36 mouse cellular contexts compared by ENCODE assay signal in genomic region chr6:120274181-120274580, GRCm38 (mm10). TPM values are rescaled to one million over a fixed set of nuclear protein-coding genes. Genes with fewer than 3 reads are reported as not detected.
A peak's percentile ranks its signal among the peaks of the same experiment; 100 is the strongest.
DNase-seq lines count a peak whose midpoint lies in the region; ATAC-seq and TF ChIP-seq lines count a peak whose summit lies in the region.
"Had no signal": no experiment of that assay in that cellular context is flagged by ENCODE, and none has a peak within 500 bp of the region (broad histone marks: within the 10 kb centered on the region; RNA-seq: fewer than 3 reads in every experiment).

No protein-coding gene starts in this region.

- 52% methylated on average over 8 of the region's 8 CpGs for WGBS in heart, embryonic 13.5 days
- 61% methylated on average over 8 of the region's 8 CpGs for WGBS in heart, embryonic 16.5 days

- peaks cover 42% of the 10 kb centered on the region for H3K4me1 ChIP-seq in heart, embryonic 13.5 days
- H3K4me1 ChIP-seq in ES-Bruce4 (ENCODE audit: control insufficient read depth, insufficient read depth, low read length): peaks cover 4% of the 10 kb centered on the region
- peaks cover 26% of the 10 kb centered on the region for H3K4me1 ChIP-seq in heart, embryonic 16.5 days (ENCODE audit: control insufficient read depth, insufficient read depth, low read length)
- H3K4me1 ChIP-seq: embryonic facial prominence, embryonic 15.5 days; forebrain, embryonic 12.5 days; hindbrain, embryonic 12.5 days; intestine, embryonic 15.5 days; liver, embryonic 15.5 days; neural tube, embryonic 15.5 days; stomach, embryonic 15.5 days had no signal

- DNase-seq in gastrocnemius, adult 2 months: no peak
- DNase-seq in gastrocnemius, postnatal 10 days: no peak
- no peak for DNase-seq in heart, adult 8-10 months (ENCODE audit: low spot score)
- DNase-seq in layer of hippocampus, adult 2 months (ENCODE audit: low spot score in 2 of 2): no peak
- no peak for DNase-seq in left cerebral cortex, adult 11 months (ENCODE audit: low spot score)
- DNase-seq: B cell, adult 2 months; cerebellum, adult 8-10 months; cerebellum, postnatal 25 days; forebrain, postnatal 0 days; kidney, adult 2 months; kidney, postnatal 36 days; lung, embryonic 14.5 days; lung, postnatal 14 days; midbrain, embryonic 14.5 days; retina, postnatal 1 day had no signal

- no peak for TF ChIP-seq EP300 in ES-Bruce4 (IDR thresholded peaks at IDR 0.05; ENCODE audit: insufficient read depth, low read depth, low read length)

- TF ChIP-seq CTCF in gastrocnemius, adult 2 months (IDR thresholded peaks at IDR 0.05): no peak
- TF ChIP-seq CTCF in ES-Bruce4 (IDR thresholded peaks at IDR 0.05; ENCODE audit: low read depth, low read length): no peak
- no peak for TF ChIP-seq CTCF in layer of hippocampus, adult 2 months (conservative IDR thresholded peaks at IDR 0.05)

- intact Hi-C loops in gastrocnemius, adult 2 months (cut with DNase I): no loop called here

- no peak for TF ChIP-seq POLR2A in ES-Bruce4 (IDR thresholded peaks at IDR 0.05; ENCODE audit: insufficient read depth, low read length)

- no peak overlapping the region for H3K9ac ChIP-seq in heart, embryonic 13.5 days
- no peak overlapping the region for H3K9ac ChIP-seq in ES-Bruce4 (ENCODE audit: low read depth, poor library complexity, severe bottlenecking)
- H3K9ac ChIP-seq in heart, embryonic 16.5 days (ENCODE audit: low read length): no peak overlapping the region
- H3K9ac ChIP-seq: embryonic facial prominence, embryonic 15.5 days; forebrain, embryonic 12.5 days; forebrain, postnatal 0 days; hindbrain, embryonic 12.5 days; intestine, embryonic 15.5 days; liver, embryonic 15.5 days; lung, embryonic 14.5 days; neural tube, embryonic 15.5 days; stomach, embryonic 15.5 days had no signal

- no peaks in the 10 kb centered on the region for H3K9me3 ChIP-seq in heart, embryonic 13.5 days
- no peaks in the 10 kb centered on the region for H3K9me3 ChIP-seq in ES-Bruce4 (replicated peaks; ENCODE audit: control insufficient read depth, insufficient read depth, low read length, poor library complexity, severe bottlenecking)
- no peaks in the 10 kb centered on the region for H3K9me3 ChIP-seq in heart, embryonic 16.5 days (replicated peaks; ENCODE audit: control insufficient read depth, low read length)
- H3K9me3 ChIP-seq: embryonic facial prominence, embryonic 10.5 days; embryonic facial prominence, embryonic 15.5 days; forebrain, embryonic 12.5 days; hindbrain, embryonic 12.5 days; intestine, embryonic 15.5 days; liver, embryonic 15.5 days; neural tube, embryonic 15.5 days; stomach, embryonic 15.5 days had no signal

- H3K36me3 ChIP-seq in heart, embryonic 13.5 days: no peaks in the 10 kb centered on the region
- H3K36me3 ChIP-seq in ES-Bruce4 (ENCODE audit: control insufficient read depth, insufficient read depth, low read length, poor library complexity, severe bottlenecking): no peaks in the 10 kb centered on the region
- no peaks in the 10 kb centered on the region for H3K36me3 ChIP-seq in heart, embryonic 16.5 days (ENCODE audit: control insufficient read depth, insufficient read depth)
- H3K36me3 ChIP-seq: embryonic facial prominence, embryonic 10.5 days; embryonic facial prominence, embryonic 15.5 days; forebrain, embryonic 12.5 days; hindbrain, embryonic 12.5 days; intestine, embryonic 15.5 days; liver, embryonic 15.5 days; neural tube, embryonic 15.5 days; stomach, embryonic 15.5 days had no signal

- H3K4me2 ChIP-seq in heart, embryonic 13.5 days: no peak overlapping the region
- H3K4me2 ChIP-seq in heart, embryonic 16.5 days (ENCODE audit: low read depth, low read length): no peak overlapping the region
- H3K4me2 ChIP-seq: embryonic facial prominence, embryonic 15.5 days; forebrain, embryonic 12.5 days; hindbrain, embryonic 12.5 days; intestine, embryonic 15.5 days; liver, embryonic 15.5 days; lung, embryonic 14.5 days; neural tube, embryonic 15.5 days; stomach, embryonic 15.5 days had no signal

- H3K27me3 ChIP-seq in heart, embryonic 13.5 days (replicated peaks): no peaks in the 10 kb centered on the region
- no peaks in the 10 kb centered on the region for H3K27me3 ChIP-seq in ES-Bruce4 (ENCODE audit: control insufficient read depth, insufficient read depth, low read length, poor library complexity, severe bottlenecking)
- H3K27me3 ChIP-seq in heart, embryonic 16.5 days (ENCODE audit: control insufficient read depth, insufficient read depth, low read length): no peaks in the 10 kb centered on the region
- H3K27me3 ChIP-seq: embryonic facial prominence, embryonic 15.5 days; forebrain, embryonic 12.5 days; hindbrain, embryonic 12.5 days; intestine, embryonic 15.5 days; neural tube, embryonic 15.5 days; Patski; stomach, embryonic 15.5 days had no signal

- no peak for ATAC-seq in heart, embryonic 13.5 days (ENCODE audit: extremely low read depth, insufficient number of reproducible peaks, low FRiP score, low TSS enrichment)
- ATAC-seq in heart, embryonic 16.5 days (replicated peaks; ENCODE audit: extremely low read depth, insufficient read depth, low FRiP score): no peak
- ATAC-seq: hindbrain, postnatal 0 days; Patski had no signal

- no peak overlapping the region for H3K4me3 ChIP-seq in gastrocnemius, adult 2 months
- no peak overlapping the region for H3K4me3 ChIP-seq in heart, embryonic 13.5 days
- H3K4me3 ChIP-seq in ES-Bruce4 (ENCODE audit: low read depth, low read length): no peak overlapping the region
- no peak overlapping the region for H3K4me3 ChIP-seq in heart, embryonic 16.5 days (ENCODE audit: low read length)
- no peak overlapping the region for H3K4me3 ChIP-seq in layer of hippocampus, adult 2 months
- H3K4me3 ChIP-seq: embryonic facial prominence, embryonic 10.5 days; embryonic facial prominence, embryonic 15.5 days; forebrain, embryonic 12.5 days; hindbrain, embryonic 12.5 days; intestine, embryonic 15.5 days; liver, embryonic 15.5 days; neural tube, embryonic 15.5 days; stomach, embryonic 15.5 days had no signal

- H3K27ac ChIP-seq in gastrocnemius, adult 2 months: peak overlapping the region; percentile 66; the same call in 1 of the 2 replicates
- H3K27ac ChIP-seq in heart, embryonic 13.5 days (replicated peaks): peak overlapping the region; percentile 88
- H3K27ac ChIP-seq in ES-Bruce4 (ENCODE audit: insufficient read depth, low read length): peak overlapping the region; percentile 81
- peak overlapping the region; percentile 80 for H3K27ac ChIP-seq in heart, embryonic 16.5 days (ENCODE audit: low read length)
- H3K27ac ChIP-seq in layer of hippocampus, adult 2 months: no peak overlapping the region
- H3K27ac ChIP-seq: embryonic facial prominence, embryonic 10.5 days; embryonic facial prominence, embryonic 15.5 days; forebrain, embryonic 12.5 days; hindbrain, embryonic 12.5 days; hindbrain, postnatal 0 days; intestine, embryonic 15.5 days; liver, embryonic 15.5 days; neural tube, embryonic 15.5 days; stomach, embryonic 15.5 days had no signal

RNA-seq across cellular contexts. Expression of gene D330020A13Rik, which starts 20.0 kb away (rescaled TPM):
- not detected for total RNA-seq in gastrocnemius, adult 2 months (2021)
- under 1 TPM in 1 of 2 experiments, not detected in 1; 0.41 TPM for total RNA-seq in gastrocnemius, postnatal 10 days (2021)
- 0.23 TPM in 1 of 2 replicates, not detected in the other for polyA plus RNA-seq in heart, embryonic 13.5 days (2015; fragmentation: Nextera tagmentation; extraction: Ambion mirVana)
- total RNA-seq in heart, adult 8-10 months (2022): not detected
- polyA plus RNA-seq in ES-Bruce4 (2011; ENCODE audit: insufficient read depth, insufficient read length, low read depth, missing spikeins): not detected in 2 replicates
- polyA plus RNA-seq in heart, embryonic 16.5 days (2015; fragmentation: Nextera tagmentation; extraction: Ambion mirVana): 0.49 TPM in 1 of 2 replicates, not detected in the other
- not detected for total RNA-seq in layer of hippocampus, adult 2 months (2021)
- total RNA-seq: forebrain, postnatal 0 days; granulocyte monocyte progenitor cell, adult 5-6 weeks; layer of hippocampus, adult 8-10 months; layer of hippocampus, postnatal 25 days; left cerebral cortex, postnatal 10 days; liver, adult 2 months; MEL; monocyte, adult 5-6 weeks had no signal
- polyA plus RNA-seq: forebrain, embryonic 12.5 days; forebrain, postnatal 0 days; hindbrain, postnatal 0 days; limb, embryonic 11.5 days; liver, adult 2 months; liver, embryonic 15.5 days; lung, embryonic 14.5 days; neural tube, embryonic 15.5 days had no signal

RNA-seq across cellular contexts. Expression of gene B4galnt3, which starts 20.2 kb away (rescaled TPM):
- total RNA-seq in gastrocnemius, adult 2 months (2021): under 1 TPM; 0.78 to 0.89 TPM
- 1 to 10 TPM; 3.3 to 3.4 TPM for total RNA-seq in gastrocnemius, postnatal 10 days (2021)
- polyA plus RNA-seq in heart, embryonic 13.5 days (2015; fragmentation: Nextera tagmentation; extraction: Ambion mirVana): 0.31 and 0.37 TPM in 2 replicates
- total RNA-seq in heart, adult 8-10 months (2022): under 1 TPM; 0.09 to 0.47 (median 0.18) TPM
- polyA plus RNA-seq in ES-Bruce4 (2011; ENCODE audit: insufficient read depth, insufficient read length, low read depth, missing spikeins): 15.7 and 18.6 TPM in 2 replicates
- 0.20 TPM in 2 replicates for polyA plus RNA-seq in heart, embryonic 16.5 days (2015; fragmentation: Nextera tagmentation; extraction: Ambion mirVana)
- total RNA-seq in layer of hippocampus, adult 2 months (2021): under 1 TPM; 0.15 to 0.67 TPM
- total RNA-seq: granulocyte monocyte progenitor cell, adult 5-6 weeks; monocyte, adult 5-6 weeks had no signal
- polyA plus RNA-seq: midbrain, embryonic 14.5 days had no signal
